Mouse (Mus musculus) lung, postnatal 0 days (tissue): Measurements from ENCODE around the gene Tm7sf3. TPM values are rescaled to one million over a fixed set of nuclear protein-coding genes. Genes with fewer than 3 reads are reported as not detected.

Source experiments
- ATAC-seq: fragments of 200-750 bp; cut with Nextera tagmentation; 2 replicates; pipeline ENCODE4 v1.8.0; 2017; ENCODE audit warnings: moderate library complexity
- DNase-seq: peaks from one replicate; pipeline ENCODE4 v3.0.0-alpha.2; 2016; ENCODE audit warnings: low spot score
- H3K27ac ChIP-seq: fragments of 300-500 bp; sonication (generic); 2 replicates; pipeline ENCODE4 v1.5.1; 2014; ENCODE audit warnings: antibody characterized with exemption, mild to moderate bottlenecking, low read length, mixed read lengths
- H3K27me3 ChIP-seq: fragments of 300-500 bp; sonication (generic); replicated peaks from 2 replicates; pipeline ENCODE4 v1.6.1; 2014; ENCODE audit warnings: low read length, mixed read lengths; ENCODE audit not compliant: insufficient read depth
- H3K36me3 ChIP-seq: fragments of 300-500 bp; sonication (generic); 2 replicates; pipeline ENCODE4 v1.6.1; 2014; ENCODE audit warnings: low read length, mixed read lengths; ENCODE audit not compliant: insufficient read depth
- H3K4me1 ChIP-seq: fragments of 300-500 bp; sonication (generic); 2 replicates; pipeline ENCODE4 v1.6.1; 2014; ENCODE audit warnings: antibody characterized with exemption, low read depth, low read length, mixed read lengths; ENCODE audit not compliant: insufficient read depth
- H3K4me2 ChIP-seq: fragments of 300-500 bp; sonication (generic); replicated peaks from 2 replicates; pipeline ENCODE4 v1.6.1; 2014; ENCODE audit warnings: low read depth, mild to moderate bottlenecking, low read length, moderate library complexity, mixed read lengths
- H3K4me3 ChIP-seq: fragments of 300-500 bp; sonication (generic); 2 replicates; pipeline ENCODE4 v1.5.1; 2014; ENCODE audit warnings: low read depth, low read length
- H3K9ac ChIP-seq: fragments of 300-500 bp; sonication (generic); replicated peaks from 2 replicates; pipeline ENCODE4 v1.6.1; 2014; ENCODE audit warnings: low read depth, mild to moderate bottlenecking
- H3K9me3 ChIP-seq: fragments of 300-500 bp; sonication (generic); 2 replicates; pipeline ENCODE4 v1.6.1; 2016; ENCODE audit warnings: low read length, mixed read lengths
- CTCF ChIP-seq: IDR thresholded peaks from 2 replicates; pipeline ENCODE4 v1.5.1; 2016; ENCODE audit warnings: antibody characterized with exemption, mild to moderate bottlenecking
- EP300 ChIP-seq: IDR thresholded peaks from 2 replicates; pipeline ENCODE4 v1.6.1; 2016; ENCODE audit warnings: antibody characterized with exemption, mild to moderate bottlenecking, control low read depth
- WGBS: fragments of 180-500 bp; shearing (Covaris S2); extraction: QIAGEN DNeasy Blood & Tissue Kit; methylation state at CpG from one replicate; pipeline ENCODE4 v1.1.7; 2014; 5-methylcytosine and 5-hydroxymethylcytosine counted together
- polyA plus RNA-seq: library from polyadenylated mRNA; unstranded; fragments of >200 nt; fragmentation: Nextera tagmentation; extraction: Ambion mirVana; gene quantifications from 2 replicates; pipeline ENCODE4 v1.2.1, GENCODE M21; 2015

Tm7sf3 gene
- polyA plus RNA-seq, 1 experiment from 2014 or later, result 21.7 TPM

DNA sequence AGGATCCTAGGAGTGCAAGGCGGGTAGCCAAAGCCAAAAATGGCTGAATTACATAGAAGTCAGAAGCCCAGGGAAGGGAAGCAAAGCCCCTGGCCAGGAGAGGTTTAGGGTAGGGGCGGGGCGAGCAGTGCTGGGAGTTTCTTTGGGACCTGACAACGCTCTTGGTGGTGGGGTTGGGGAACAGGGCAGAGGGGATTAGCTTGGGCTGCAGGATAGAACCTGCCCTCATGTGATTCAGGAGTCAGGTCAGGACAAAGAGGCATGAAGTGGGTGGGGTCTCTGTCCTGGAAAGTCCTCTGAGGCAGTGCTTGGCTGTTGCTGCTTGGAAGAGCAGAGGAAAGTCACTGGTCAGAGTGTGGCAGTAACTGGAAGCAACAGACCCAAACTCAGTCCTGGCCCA lies 41.3 kb upstream of the Tm7sf3 start:
- 86% methylated on average over 4 of the region's 4 CpGs for WGBS
- H3K9me3 ChIP-seq, result no peaks in the 10 kb centered on the region
- no peaks in the 10 kb centered on the region for H3K4me1 ChIP-seq
- H3K27me3 ChIP-seq, result no peaks in the 10 kb centered on the region
- H3K4me3 ChIP-seq, result no peak overlapping the region
- no peak for DNase-seq
- H3K36me3 ChIP-seq, result no peaks in the 10 kb centered on the region
- TF ChIP-seq EP300 (no peak), CTCF (no peak)
- no peak overlapping the region for H3K4me2 ChIP-seq
- H3K9ac ChIP-seq, result no peak overlapping the region
- no peak overlapping the region for H3K27ac ChIP-seq
- no peak for ATAC-seq

DNA sequence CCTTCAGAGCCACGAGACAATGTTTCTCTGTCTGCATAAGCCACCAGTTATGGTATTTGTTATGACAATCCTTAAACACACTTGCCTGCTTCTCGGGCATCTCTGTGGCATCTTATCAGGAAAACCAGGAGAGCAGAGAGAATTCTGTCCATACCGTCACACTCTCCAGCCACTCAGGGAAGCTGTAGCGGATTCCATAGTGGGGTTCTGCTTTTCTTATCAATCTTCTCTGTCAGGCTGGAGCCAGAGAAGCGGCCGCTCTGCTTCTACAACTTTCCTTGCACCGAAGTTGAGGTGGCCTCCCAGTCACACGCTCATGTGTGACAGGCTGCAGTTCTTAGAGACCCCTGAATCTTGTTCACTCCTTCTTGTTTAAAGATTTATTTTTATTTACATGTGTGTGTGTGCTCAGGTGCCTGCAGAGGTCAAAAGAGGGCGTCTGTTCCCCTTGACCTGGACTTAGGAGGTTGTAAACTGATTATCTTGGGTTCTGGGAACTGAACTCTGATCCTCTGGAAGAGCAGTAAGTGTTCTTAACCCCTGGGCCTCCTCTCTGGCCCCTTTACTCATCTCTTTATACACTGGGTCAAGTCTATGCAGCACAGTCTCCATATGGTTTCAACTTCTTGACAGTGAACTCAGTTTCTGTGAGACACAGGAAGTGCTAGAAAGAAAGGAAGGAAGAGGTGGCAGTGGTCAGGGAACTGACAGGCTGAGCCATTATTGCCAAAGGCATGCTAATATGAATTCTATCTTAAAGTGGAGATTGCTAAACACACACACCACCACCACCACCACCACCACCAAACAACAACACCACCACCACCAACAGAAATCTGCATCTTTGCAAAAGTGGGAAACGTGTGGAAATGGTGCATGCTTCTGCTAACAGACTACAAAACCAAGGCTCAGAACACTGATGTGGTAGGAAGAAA lies 35.8 kb upstream of the Tm7sf3 start:
- WGBS, result 31% methylated on average over 10 of the region's 10 CpGs
- TF ChIP-seq EP300, result no peak
- TF ChIP-seq CTCF, result no peak
- H3K9ac ChIP-seq, result no peak overlapping the region
- no peaks in the 10 kb centered on the region for H3K4me1 ChIP-seq
- H3K9me3 ChIP-seq, result no peaks in the 10 kb centered on the region
- no peaks in the 10 kb centered on the region for H3K27me3 ChIP-seq
- H3K36me3 ChIP-seq, result no peaks in the 10 kb centered on the region
- no peak overlapping the region for H3K27ac ChIP-seq
- DNase-seq, result no peak
- no peak for ATAC-seq
- no peak overlapping the region for H3K4me2 ChIP-seq
- H3K4me3 ChIP-seq, result no peak overlapping the region

DNA sequence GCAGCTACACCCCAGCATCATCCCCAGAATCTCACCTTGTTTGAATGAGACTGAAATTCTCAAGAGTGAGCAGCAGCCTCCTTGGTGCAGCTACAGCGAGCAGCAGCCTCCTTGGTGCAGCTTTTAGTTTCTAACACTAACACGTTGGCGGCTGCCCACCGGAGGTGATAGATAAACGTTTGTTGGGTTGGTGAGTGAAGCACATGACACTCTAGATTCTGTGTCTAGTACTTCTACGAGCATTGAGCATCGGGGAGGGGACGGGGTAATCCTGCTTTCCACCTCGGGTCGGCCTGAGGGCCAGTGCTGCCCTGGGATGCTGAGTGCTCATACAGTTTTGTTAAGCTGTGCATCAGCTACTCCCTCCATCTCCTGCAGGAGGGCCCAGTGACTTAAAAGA lies 34.3 kb upstream of the Tm7sf3 start:
- no peak overlapping the region for H3K27ac ChIP-seq
- no peak overlapping the region for H3K9ac ChIP-seq
- H3K4me2 ChIP-seq, result no peak overlapping the region
- TF ChIP-seq CTCF (no peak), EP300 (no peak)
- WGBS, result 51% methylated on average over 10 of the region's 10 CpGs
- H3K36me3 ChIP-seq, result no peaks in the 10 kb centered on the region
- H3K4me1 ChIP-seq, result no peaks in the 10 kb centered on the region
- no peak for DNase-seq
- H3K4me3 ChIP-seq, result no peak overlapping the region
- ATAC-seq, result no peak
- H3K27me3 ChIP-seq, result no peaks in the 10 kb centered on the region
- no peaks in the 10 kb centered on the region for H3K9me3 ChIP-seq

DNA sequence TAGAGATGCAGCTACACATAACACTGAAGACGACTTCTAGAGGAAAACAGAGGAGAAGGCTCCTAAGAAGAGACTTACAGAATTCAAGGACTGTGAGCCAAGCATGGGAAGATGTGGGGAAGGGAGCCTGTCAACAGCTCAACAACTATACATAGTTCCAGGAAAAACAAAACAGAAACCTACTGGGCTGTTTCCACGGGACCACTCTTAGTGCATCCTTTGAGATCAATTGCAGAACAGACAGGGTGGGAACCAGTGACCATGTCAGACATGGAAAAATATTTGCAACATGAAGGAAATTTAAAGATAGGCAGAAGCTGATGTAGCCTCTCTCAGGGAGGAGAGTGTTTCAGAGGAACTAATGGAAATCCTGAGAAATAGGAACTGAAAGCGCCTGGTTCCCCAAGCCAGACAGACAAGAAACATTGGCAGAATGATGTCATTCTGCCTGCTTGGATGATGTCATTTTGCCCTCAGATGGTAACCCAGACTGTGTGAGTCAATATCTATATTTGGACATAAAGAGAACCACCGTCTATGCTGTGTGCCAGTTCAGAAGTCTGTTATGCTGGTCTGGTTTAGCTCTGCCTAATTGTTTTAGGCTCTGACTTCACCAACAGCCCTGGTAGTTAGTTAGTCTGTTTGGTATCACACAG lies 32.4 kb upstream of the Tm7sf3 start:
- Histone ChIP-seq H3K4me2 (no peak overlapping the region), H3K4me3 (no peak overlapping the region)
- WGBS, result 51% methylated on average over 4 of the region's 4 CpGs

DNA sequence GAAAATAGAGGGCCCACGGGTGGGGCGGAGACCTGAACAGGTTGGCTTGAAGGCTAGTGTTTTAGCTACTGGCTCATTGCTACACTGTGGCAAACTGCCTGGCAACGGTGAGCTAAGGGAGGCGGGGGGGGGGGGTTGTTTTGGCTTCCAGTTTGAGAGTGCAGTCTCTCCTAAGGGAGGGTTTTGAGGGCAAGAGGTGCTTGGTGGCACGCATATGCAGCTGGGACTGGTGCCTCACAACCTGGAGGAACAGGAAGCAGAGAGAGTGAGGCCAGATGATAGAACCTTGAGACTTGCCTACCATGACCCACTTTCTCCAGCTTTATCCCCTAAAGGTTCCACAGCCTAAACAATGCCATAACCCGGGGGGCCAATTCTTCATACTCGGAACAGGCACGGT lies 31.8 kb upstream of the Tm7sf3 start:
- no peak overlapping the region for H3K4me2 ChIP-seq
- ATAC-seq (no peak), DNase-seq (no peak)
- H3K9ac ChIP-seq, result no peak overlapping the region
- no peaks in the 10 kb centered on the region for H3K36me3 ChIP-seq
- H3K4me1 ChIP-seq, result no peaks in the 10 kb centered on the region
- TF ChIP-seq EP300 (no peak), CTCF (no peak)
- 73% methylated on average over 8 of the region's 8 CpGs for WGBS
- no peaks in the 10 kb centered on the region for H3K9me3 ChIP-seq
- no peak overlapping the region for H3K27ac ChIP-seq
- H3K4me3 ChIP-seq, result no peak overlapping the region
- no peaks in the 10 kb centered on the region for H3K27me3 ChIP-seq

More for the DNA sequence above, 32.4 kb upstream of the Tm7sf3 start:
- H3K27ac ChIP-seq, result no peak overlapping the region
- DNase-seq, result peak; percentile 60
- H3K4me1 ChIP-seq, result no peaks in the 10 kb centered on the region
- H3K9me3 ChIP-seq, result no peaks in the 10 kb centered on the region
- ATAC-seq, result peak; percentile 82
- H3K36me3 ChIP-seq, result no peaks in the 10 kb centered on the region
- H3K9ac ChIP-seq, result no peak overlapping the region
- no peaks in the 10 kb centered on the region for H3K27me3 ChIP-seq
- TF ChIP-seq CTCF, result no peak
- peak; percentile 49; the same call in 1 of the 2 replicates for TF ChIP-seq EP300

DNA sequence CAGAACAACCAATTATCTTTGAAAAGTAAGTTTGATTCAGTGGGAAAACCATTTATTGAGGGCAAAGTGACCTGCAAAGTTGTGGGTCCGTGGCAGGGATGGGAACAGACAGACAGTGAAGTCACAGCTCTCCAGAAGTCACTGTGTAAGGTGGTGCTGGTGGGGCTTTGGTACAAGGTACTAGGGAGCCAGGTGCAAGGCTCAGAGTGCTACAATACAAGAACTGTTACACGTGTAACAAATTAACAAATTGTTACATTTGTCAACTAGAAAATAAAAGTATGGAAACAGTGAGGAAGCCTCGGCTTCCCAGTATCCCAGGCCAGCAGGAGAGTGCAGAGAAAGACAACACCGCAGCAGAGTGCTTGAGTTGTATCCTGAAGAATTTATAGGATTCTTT lies 31.1 kb upstream of the Tm7sf3 start:
- WGBS, result 74% methylated on average over 4 of the region's 4 CpGs
- Histone ChIP-seq H3K9me3 (no peaks in the 10 kb centered on the region), H3K4me1 (no peaks in the 10 kb centered on the region), H3K27me3 (no peaks in the 10 kb centered on the region), H3K9ac (no peak overlapping the region), H3K4me3 (no peak overlapping the region), H3K27ac (no peak overlapping the region), H3K36me3 (no peaks in the 10 kb centered on the region), H3K4me2 (no peak overlapping the region)
- ATAC-seq (no peak), DNase-seq (no peak)
- TF ChIP-seq EP300, result no peak
- no peak for TF ChIP-seq CTCF
